ENCODE assay signal across 8 mouse cellular contexts in genomic region chr8:94773700-94774171, GRCm38 (mm10). TPM values are rescaled to one million over a fixed set of nuclear protein-coding genes. Genes with fewer than 3 reads are reported as not detected.
DNase-seq lines count a peak whose midpoint lies in the region; ATAC-seq and TF ChIP-seq lines count a peak whose summit lies in the region.

No protein-coding gene starts in this region.

- no peaks in the 10 kb centered on the region for H3K9me3 ChIP-seq in forebrain, postnatal 0 days (ENCODE audit: low read length)

- H3K27me3 ChIP-seq in forebrain, postnatal 0 days (ENCODE audit: insufficient read depth, low read length), result no peaks in the 10 kb centered on the region

- intact Hi-C loops in left cerebral cortex, postnatal 4 days (cut with DNase I), result loop anchor here (2.0 kb wide), 1 partner anchor 69 kb away; no protein-coding TSS in a partner anchor
- intact Hi-C loops in left cerebral cortex, postnatal 10 days (cut with DNase I), result loop anchor here (5.0 kb wide), 2 partner anchors 39 to 66 kb away; partner anchors contain the start of gene Ccl17

- no peak for TF ChIP-seq CTCF in forebrain, postnatal 0 days (IDR thresholded peaks at IDR 0.05; ENCODE audit: low read depth)

- peak overlapping the region; percentile 81 for H3K9ac ChIP-seq in forebrain, postnatal 0 days

- no peaks in the 10 kb centered on the region for H3K36me3 ChIP-seq in forebrain, postnatal 0 days (ENCODE audit: insufficient read depth)

- ATAC-seq in forebrain, postnatal 0 days, result peak; percentile 36
- no peak for ATAC-seq in activated CD4-positive, CD25-positive, alpha-beta regulatory T cell, adult 4 months

- H3K27ac ChIP-seq in forebrain, postnatal 0 days (ENCODE audit: low read depth, low read length), result peak overlapping the region; percentile 41; the same call in 1 of the 2 replicates

- DNase-seq in left cerebral cortex, adult 11 months (ENCODE audit: low spot score), result peak; percentile 73
- DNase-seq in left cerebral cortex, postnatal 4 days, result no peak
- peak; percentile 61 for DNase-seq in forebrain, postnatal 0 days
- peak; percentile 63 to 71 for DNase-seq in left cerebral cortex, postnatal 10 days (ENCODE audit: extremely low spot score in 1 of 2, low spot score in 2 of 2)
- peak; percentile 82 for DNase-seq in right cerebral cortex, postnatal 25 days
- DNase-seq in heart, adult 18-20 months, result no peak
- no peak for DNase-seq in adrenal gland, adult 8-10 months

- peak overlapping the region; percentile 83 for H3K4me2 ChIP-seq in forebrain, postnatal 0 days (ENCODE audit: low read depth)

- 16% methylated on average over 12 of the region's 12 CpGs for WGBS in forebrain, postnatal 0 days

- H3K4me1 ChIP-seq in forebrain, postnatal 0 days (ENCODE audit: insufficient read depth), result peaks cover 9% of the 10 kb centered on the region; the same call in 1 of the 2 replicates

- peak overlapping the region; percentile 61 for H3K4me3 ChIP-seq in forebrain, postnatal 0 days (ENCODE audit: low read depth, low read length)

RNA-seq across cellular contexts. Expression of gene Cx3cl1, which starts 1.9 kb away (rescaled TPM):
- 100 to 1,000 TPM in 1 of 2 experiments, 10 to 100 TPM in 1; 88.5 to 111 TPM for total RNA-seq in left cerebral cortex, postnatal 4 days (2021)
- total RNA-seq in forebrain, postnatal 0 days (2014; rRNA removed), result 61.5 and 68.7 TPM in 2 replicates
- 61.8 and 80.0 TPM in 2 replicates for polyA plus RNA-seq in forebrain, postnatal 0 days (2015; fragmentation: Nextera tagmentation; extraction: Ambion mirVana)
- total RNA-seq in left cerebral cortex, postnatal 10 days (2021), result 100 to 1,000 TPM; 417 to 438 TPM
- polyA plus RNA-seq in activated CD4-positive, CD25-positive, alpha-beta regulatory T cell, adult 4 months (2017; shearing (Covaris generic)), result not detected
- 1 to 10 TPM; 5.7 to 6.1 TPM for total RNA-seq in heart, adult 18-20 months (2021)
- total RNA-seq in adrenal gland, adult 8-10 months (2022), result 10 to 100 TPM; 27.2 to 62.7 (median 45.0) TPM

RNA-seq across cellular contexts. Expression of gene Ccl22, which starts 28.3 kb away (rescaled TPM):
- not detected for total RNA-seq in left cerebral cortex, postnatal 4 days (2021)
- not detected in 2 replicates for total RNA-seq in forebrain, postnatal 0 days (2014; rRNA removed)
- polyA plus RNA-seq in forebrain, postnatal 0 days (2015; fragmentation: Nextera tagmentation; extraction: Ambion mirVana), result 0.15 TPM in 1 of 2 replicates, not detected in the other
- under 1 TPM; 0.15 to 0.26 TPM for total RNA-seq in left cerebral cortex, postnatal 10 days (2021)
- polyA plus RNA-seq in activated CD4-positive, CD25-positive, alpha-beta regulatory T cell, adult 4 months (2017; shearing (Covaris generic)), result under 1 TPM in 1 of 2 experiments, not detected in 1; 0.34 TPM
- total RNA-seq in heart, adult 18-20 months (2021), result 1 to 10 TPM in 1 of 2 experiments, not detected in 1; 1.3 TPM
- total RNA-seq in adrenal gland, adult 8-10 months (2022), result under 1 TPM in 1 of 4 experiments, not detected in 3; 0.59 TPM

RNA-seq across cellular contexts. Expression of gene Ccl17, which starts 36.5 kb away (rescaled TPM):
- total RNA-seq in left cerebral cortex, postnatal 4 days (2021), result 1 to 10 TPM; 2.4 to 2.8 TPM
- not detected in 2 replicates for total RNA-seq in forebrain, postnatal 0 days (2014; rRNA removed)
- 4.7 and 5.0 TPM in 2 replicates for polyA plus RNA-seq in forebrain, postnatal 0 days (2015; fragmentation: Nextera tagmentation; extraction: Ambion mirVana)
- total RNA-seq in left cerebral cortex, postnatal 10 days (2021), result 10 to 100 TPM; 10.8 to 12.3 TPM
- under 1 TPM in 1 of 2 experiments, not detected in 1; 0.69 TPM for polyA plus RNA-seq in activated CD4-positive, CD25-positive, alpha-beta regulatory T cell, adult 4 months (2017; shearing (Covaris generic))
- 1 to 10 TPM in 1 of 2 experiments, not detected in 1; 1.5 TPM for total RNA-seq in heart, adult 18-20 months (2021)
- 1 to 10 TPM in 3 of 4 experiments, under 1 TPM in 1; 0.55 to 4.4 (median 1.7) TPM for total RNA-seq in adrenal gland, adult 8-10 months (2022)

Comparison
In these comparisons a context has a peak if more than half of its experiments do, and no peak if none do; other contexts are left out.
1. DNase-seq: peak in left cerebral cortex, adult 11 months (single experiment), forebrain, postnatal 0 days (single experiment), left cerebral cortex, postnatal 10 days (2 of 2) and right cerebral cortex, postnatal 25 days (single experiment); none in left cerebral cortex, postnatal 4 days (single experiment), heart, adult 18-20 months (0 of 2) and adrenal gland, adult 8-10 months (single experiment).